Mouse (Mus musculus): Measurements from ENCODE around the gene Itln1.

GRCm38 (mm10) chr1:171551326-171551725, 16.2 kb upstream of the Itln1 start:
- no peak for TF ChIP-seq POLR2A (IDR thresholded peaks at IDR 0.05; ENCODE audit: control insufficient read depth, extremely low read depth, insufficient read depth, low read length, poor library complexity)
- TF ChIP-seq CTCF (IDR thresholded peaks at IDR 0.05; ENCODE audit: borderline replicate concordance, control insufficient read depth, extremely low read depth, insufficient read depth, low read length, poor library complexity) = no peak
